Mouse (Mus musculus) layer of hippocampus, adult 11-12 months (tissue): ENCODE data around the gene Spint5.
"Not testable (repeated sequence)": the region's sequence is repeated elsewhere in the genome, so short reads cannot be mapped to it uniquely, and the experiment has no call there.

Experiments
- DNase-seq: peaks from one replicate; pipeline ENCODE4 v3.0.0; 2022; ENCODE audit warnings: low spot score

Gene Spint5

DNA sequence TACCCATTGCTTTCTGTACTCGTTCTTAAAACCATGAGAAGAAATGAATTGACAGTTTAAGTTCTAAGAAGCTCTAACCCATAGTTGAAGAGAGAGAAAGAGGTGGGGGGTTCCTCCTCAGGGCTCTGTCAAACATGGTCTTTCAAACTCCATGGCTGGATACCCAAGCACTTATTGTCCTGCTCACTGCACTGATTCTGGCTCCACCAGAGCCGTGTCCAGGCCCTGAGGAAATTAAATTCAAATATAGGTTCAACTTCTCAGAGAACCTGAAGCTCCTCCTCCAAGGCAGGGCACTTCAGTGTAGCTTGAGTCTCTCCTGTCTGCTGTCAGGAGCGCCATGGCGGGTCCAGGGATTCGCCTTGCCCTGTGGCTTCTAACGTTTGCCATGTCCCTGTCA, at the start of gene Spint5:
Gene Spint5 (plus strand): TSS at position 301 of the 400 bp plus-strand sequence.
- no peak for DNase-seq

- no peak for DNase-seq
Observed at GRCm38 (mm10) chr2:164670261-164670660, 44.8 kb upstream of the Spint5 start.

DNA sequence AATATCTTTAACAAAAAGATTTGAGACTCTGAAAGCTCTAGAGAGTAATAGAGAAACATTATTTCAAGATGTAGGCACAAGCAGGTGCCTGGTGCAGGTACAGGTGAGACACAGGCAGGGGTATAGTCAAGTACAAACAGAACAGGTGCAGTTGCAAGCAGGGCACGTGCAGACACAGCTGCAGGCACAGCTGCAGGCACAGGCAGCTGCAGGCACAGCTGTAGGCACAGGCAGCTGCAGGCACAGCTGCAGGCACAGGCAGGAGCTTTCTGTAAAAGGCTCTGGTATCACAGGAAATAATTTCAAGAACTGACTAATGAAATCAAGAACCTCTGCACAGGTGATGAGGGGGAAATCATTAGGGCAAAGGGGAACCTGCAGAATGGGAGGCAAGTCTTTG, 44.2 kb upstream of the Spint5 start:
- DNase-seq, result no peak

DNA sequence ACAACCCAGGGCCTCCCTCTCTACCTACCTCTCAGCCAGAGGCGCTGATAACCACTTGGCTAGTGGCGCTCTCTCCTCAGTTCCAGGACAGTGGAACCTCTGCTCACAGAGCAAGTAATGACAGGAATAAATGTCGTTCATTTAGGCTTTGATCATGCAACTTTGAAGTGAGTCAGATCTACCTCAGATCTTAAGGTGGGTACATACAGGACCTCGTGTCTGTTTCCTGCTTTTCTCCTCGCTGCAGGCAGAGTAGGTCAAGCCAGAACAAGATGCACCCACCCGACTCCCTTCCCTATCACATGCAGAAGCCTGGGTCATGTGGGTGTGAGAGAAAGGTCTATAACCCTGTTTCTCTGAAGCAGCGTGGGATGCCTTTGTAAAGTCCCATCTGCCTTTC, 41.1 kb upstream of the Spint5 start, which contains the start of gene Wfdc11:
Gene Wfdc11 (minus strand): TSS at position 101 of the 400 bp plus-strand sequence.
- DNase-seq, result no peak

GRCm38 (mm10) chr2:164676103-164676502, 39.0 kb upstream of the Spint5 start:
- no peak for DNase-seq

DNA sequence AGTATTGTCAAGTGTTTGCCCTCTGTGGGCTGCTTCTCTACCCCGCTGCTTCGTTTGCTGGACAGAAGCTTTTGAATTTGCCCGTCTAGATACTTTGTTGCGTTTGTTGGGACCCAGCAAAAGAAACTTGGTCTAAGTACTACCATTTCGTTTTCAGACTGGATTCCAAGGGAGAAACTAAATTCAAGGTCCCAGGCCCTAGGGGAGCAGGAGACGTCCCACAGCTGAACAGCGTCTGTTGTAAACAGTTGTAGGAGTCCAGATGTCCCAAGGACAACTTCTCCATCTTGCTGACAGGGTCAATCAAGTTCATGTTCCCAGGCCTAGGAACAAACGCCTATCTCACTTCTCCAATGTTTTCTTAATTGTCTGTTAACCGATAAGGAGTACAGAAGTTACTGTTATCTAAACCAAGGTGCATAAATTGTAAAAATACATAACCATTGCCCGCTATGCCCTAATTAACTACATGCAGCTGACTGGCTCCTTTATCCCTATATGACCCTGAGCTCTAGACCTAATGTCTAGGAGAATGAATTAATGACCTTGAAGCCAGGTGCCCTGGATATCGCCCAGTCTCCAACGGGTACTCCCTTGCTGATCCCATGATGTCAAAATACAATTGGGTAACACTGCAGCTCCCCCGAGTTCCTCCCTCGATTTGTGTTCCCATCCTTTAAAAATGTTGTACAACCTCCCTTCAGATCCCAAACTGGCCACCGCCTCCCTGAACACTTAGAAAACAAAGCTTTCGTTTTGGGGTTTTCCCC, 38.0 kb upstream of the Spint5 start:
- no peak for DNase-seq

GRCm38 (mm10) chr2:164678848-164679625, 36.1 kb upstream of the Spint5 start:
- peak; percentile 64 for DNase-seq

DNA sequence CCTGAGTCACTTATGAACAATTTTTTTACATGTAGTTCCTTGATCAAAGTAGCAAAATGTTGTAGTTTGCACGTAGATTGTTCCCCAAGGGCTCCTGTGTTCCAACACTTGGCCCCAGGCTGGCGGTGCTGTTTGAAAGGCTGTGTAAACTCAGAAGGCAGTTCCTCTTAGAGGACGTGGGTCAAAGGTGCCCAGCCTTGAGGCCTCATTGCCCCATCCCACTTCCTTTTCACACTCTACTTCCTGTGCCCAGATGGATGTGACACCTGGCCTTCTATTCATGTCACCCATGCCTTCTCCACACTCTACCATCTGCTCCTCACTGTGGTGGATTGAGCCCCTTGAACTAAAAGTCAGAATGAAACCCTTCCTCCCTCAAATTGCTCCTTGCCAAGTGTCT, 35.2 kb upstream of the Spint5 start:
- no peak for DNase-seq

DNA sequence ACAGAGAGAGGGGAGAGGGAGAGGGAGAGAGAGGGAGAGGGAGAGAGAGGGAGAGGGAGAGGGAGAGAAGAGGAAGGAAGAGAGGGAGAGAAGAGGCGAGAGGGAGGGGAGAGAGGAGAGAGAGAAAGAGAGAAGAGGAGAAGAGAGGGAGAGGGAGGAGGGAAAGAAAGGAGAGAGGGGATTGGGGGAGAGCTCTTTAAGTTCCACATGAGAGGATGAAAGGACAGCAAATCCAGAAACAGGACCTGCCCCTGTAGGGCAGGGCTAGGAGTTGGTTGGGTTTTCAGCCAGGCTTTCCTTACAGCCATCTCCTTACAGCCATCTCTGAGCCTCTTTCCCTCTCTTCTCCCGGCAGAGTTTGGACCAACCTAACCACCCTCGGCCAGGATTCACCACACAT, 30.3 kb upstream of the Spint5 start, which contains the start of gene Wfdc13:
Gene Wfdc13 (plus strand): TSS at position 301 of the 400 bp plus-strand sequence.
- DNase-seq, result no peak

- DNase-seq, result no peak
Observed at GRCm38 (mm10) chr2:164698201-164698600, 16.9 kb upstream of the Spint5 start, which contains the start of gene Spint4. Gene Spint4, plus strand, starts transcription at chr2:164698501.

- DNase-seq, result no peak
Observed at GRCm38 (mm10) chr2:164700959-164701358, 14.1 kb upstream of the Spint5 start.

DNA sequence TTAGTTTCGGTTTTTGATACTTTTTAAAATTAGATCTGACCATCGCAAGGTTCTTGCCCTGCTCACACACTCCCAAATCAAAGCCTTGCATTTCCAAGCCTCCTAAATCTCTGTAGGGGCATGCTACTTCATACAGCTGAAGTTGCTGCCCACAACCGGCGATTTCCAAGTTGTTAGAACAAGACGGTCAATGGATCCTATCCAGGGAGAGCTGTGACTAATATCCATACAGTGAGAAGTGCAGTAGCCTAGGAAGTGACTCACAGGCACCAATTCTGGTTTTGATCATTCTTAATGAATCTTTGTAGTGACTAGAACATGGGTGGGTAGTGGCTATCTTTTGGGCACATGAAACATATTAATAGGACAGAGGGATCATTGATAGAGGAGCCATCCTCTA, 13.3 kb upstream of the Spint5 start:
- DNase-seq, result no peak

GRCm38 (mm10) chr2:164704235-164704634, 10.9 kb upstream of the Spint5 start:
- no peak for DNase-seq

DNA sequence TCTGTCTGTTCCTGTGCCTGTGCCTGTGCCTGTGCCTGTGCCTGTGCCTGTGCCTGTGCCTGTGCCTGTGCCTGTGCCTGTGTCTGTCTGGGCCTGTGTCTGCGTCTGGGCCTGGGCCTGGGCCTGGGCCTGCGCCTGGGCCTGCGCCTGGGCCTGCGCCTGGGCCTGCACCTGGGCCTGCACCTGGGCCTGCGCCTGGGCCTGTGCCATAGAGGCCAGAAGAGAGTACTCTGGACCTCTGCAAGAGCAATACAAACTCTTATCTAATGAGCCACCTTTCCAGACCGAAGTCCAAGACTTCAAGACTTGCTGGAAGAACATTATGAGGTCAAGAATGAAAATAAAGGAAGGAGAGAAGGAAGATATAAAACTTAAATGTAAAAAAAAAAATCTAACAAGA, 9.8 kb upstream of the Spint5 start:
- no peak for DNase-seq

- no peak for DNase-seq
Observed at GRCm38 (mm10) chr2:164705991-164706390, 9.1 kb upstream of the Spint5 start.

DNA sequence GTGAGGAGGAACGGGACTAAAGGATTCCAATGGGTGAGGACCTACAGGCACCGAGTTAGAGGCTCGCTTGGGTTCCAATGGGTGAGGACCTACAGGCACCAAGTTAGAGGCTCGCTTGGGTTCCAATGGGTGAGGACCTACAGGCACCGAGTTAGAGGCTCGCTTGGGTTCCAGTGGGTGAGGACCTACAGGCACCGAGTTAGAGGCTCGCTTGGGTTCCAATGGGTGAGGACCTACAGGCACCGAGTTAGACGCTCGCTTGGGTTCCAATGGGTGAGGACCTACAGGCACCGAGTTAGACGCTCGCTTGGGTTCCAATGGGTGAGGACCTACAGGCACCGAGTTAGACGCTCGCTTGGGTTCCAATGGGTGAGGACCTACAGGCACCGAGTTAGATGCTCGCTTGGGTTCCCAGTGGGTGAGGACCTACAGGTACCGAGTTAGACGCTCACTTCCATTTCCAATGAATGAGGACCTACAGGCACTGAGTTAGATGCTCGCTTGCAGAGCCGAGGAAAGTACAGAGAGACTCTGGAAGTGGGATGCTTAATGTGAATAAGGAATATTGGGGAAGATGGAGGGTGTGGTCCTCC, 1.2 kb downstream of the Spint5 start:
- DNase-seq, result not testable (repeated sequence)

- DNase-seq, result no peak
Observed at GRCm38 (mm10) chr2:164723276-164723675, 8.2 kb downstream of the Spint5 start.

GRCm38 (mm10) chr2:164725895-164726619, 11.0 kb downstream of the Spint5 start:
- DNase-seq, result peak; percentile 60

DNA sequence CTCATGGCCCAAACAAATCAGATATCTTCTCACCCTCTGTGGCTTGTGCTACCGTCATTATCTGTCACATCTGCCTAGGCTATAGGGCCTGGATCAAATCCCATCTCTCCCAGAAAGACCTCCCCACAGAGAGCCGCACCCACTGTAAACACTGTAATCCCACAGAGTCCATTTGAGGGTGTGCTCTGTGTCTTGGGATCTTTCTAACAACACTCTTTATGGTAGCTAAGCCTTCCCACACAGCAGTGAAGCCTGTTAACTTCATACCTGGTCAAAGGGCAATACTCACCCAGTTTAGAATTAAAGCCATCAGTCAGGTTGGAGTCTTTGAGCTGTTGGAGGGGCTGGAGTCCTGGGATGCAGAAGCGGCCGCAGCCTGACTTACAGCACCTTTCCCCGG, 16.6 kb downstream of the Spint5 start:
- DNase-seq, result no peak

- no peak for DNase-seq
Observed at GRCm38 (mm10) chr2:164733259-164733658, 18.2 kb downstream of the Spint5 start.

- DNase-seq, result no peak
Observed at GRCm38 (mm10) chr2:164734839-164735238, 19.7 kb downstream of the Spint5 start.

DNA sequence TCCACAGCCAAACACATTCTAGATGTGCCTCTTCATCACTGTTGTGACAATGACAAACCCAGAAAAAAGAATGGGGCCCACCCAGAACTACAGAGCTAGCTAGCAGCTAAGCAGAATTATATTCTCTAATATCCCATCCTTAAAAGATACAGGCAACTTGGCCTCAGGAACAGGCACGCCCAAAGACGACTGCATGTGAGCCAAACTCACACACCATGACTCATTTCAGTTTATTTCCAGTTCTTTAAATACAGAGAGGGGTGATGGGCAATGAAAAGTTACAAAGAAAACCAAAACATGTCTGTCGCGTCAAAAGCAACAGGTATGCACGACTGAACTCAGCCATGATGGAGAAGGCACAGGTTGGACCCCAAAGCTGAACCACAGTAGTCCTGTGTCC, 20.3 kb downstream of the Spint5 start:
- DNase-seq, result no peak
